Comparison of ENCODE assay signal across 13 mouse cellular contexts in the genomic region with DNA sequence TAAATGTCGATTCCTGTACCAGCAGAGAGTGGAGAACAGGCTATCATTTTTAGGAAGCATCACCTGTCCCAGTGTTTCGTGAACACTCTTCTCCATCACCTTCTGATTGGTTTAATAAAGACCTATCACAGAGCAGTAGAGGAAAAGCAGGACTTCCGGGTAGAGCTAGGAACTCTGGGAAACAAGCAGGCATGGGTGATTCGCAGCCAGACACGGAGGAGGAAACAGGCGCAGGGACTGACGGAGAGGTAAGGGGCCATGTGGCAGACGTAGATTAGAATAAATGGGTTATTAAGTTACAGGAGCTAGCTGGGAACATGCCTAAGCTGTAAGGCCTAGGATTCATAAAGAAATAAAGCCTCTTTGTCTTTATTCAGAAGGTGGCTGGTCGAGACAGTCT.
"Had no signal": no experiment of that assay in that cellular context is flagged by ENCODE, and none has a peak within 500 bp of the region (broad histone marks: within the 10 kb centered on the region; RNA-seq: fewer than 3 reads in every experiment).

No protein-coding gene starts in this region.

- DNase-seq: kidney, postnatal 25 days; left cerebral cortex, postnatal 4 days; liver; liver, embryonic 13.5 days; liver, postnatal 0 days; retina, postnatal 1 day; right cerebral cortex, postnatal 4 days; spleen, adult 18-20 months; thymus, adult 18-20 months; thymus, postnatal 14 days had no signal

- H3K36me3 ChIP-seq: liver, embryonic 13.5 days; midbrain, embryonic 12.5 days; neural tube, embryonic 13.5 days had no signal

- H3K4me3 ChIP-seq: liver, embryonic 13.5 days; midbrain, embryonic 12.5 days; neural tube, embryonic 13.5 days had no signal

- H3K27me3 ChIP-seq: liver, embryonic 13.5 days; midbrain, embryonic 12.5 days; neural tube, embryonic 13.5 days had no signal

- H3K4me1 ChIP-seq: liver, embryonic 13.5 days; neural tube, embryonic 13.5 days had no signal

- ATAC-seq: liver, postnatal 0 days; midbrain, embryonic 16.5 days had no signal

- H3K27ac ChIP-seq: liver, embryonic 13.5 days; midbrain, embryonic 12.5 days; neural tube, embryonic 13.5 days had no signal

- H3K4me2 ChIP-seq: liver, embryonic 13.5 days; midbrain, embryonic 12.5 days; neural tube, embryonic 13.5 days had no signal

- H3K9ac ChIP-seq: liver, embryonic 13.5 days; liver, postnatal 0 days; midbrain, embryonic 12.5 days; neural tube, embryonic 13.5 days had no signal

- H3K9me3 ChIP-seq: liver, embryonic 13.5 days; midbrain, embryonic 12.5 days; neural tube, embryonic 13.5 days had no signal
